Mouse (Mus musculus) midbrain, postnatal 0 days (tissue): ENCODE measurements around the gene Uimc1. TPM values are rescaled to one million over a fixed set of nuclear protein-coding genes. Genes with fewer than 3 reads are reported as not detected.
A peak's percentile ranks its signal among the peaks of the same experiment; 100 is the strongest.

ENCODE experiments used
- ATAC-seq: fragments of 200-750 bp; cut with Nextera tagmentation; 2 replicates; pipeline ENCODE4 v1.8.0; 2017; ENCODE audit warnings: moderate number of reproducible peaks, mild to moderate bottlenecking, moderate TSS enrichment, moderate library complexity; ENCODE audit not compliant: low FRiP score
- DNase-seq: peaks from one replicate; pipeline ENCODE4 v3.0.0-alpha.2; 2015; ENCODE audit warnings: low spot score
- H3K27ac ChIP-seq: fragments of 300-500 bp; sonication (generic); 2 replicates; pipeline ENCODE4 v1.5.1; 2014; ENCODE audit warnings: low read depth, mild to moderate bottlenecking, low read length, mixed read lengths
- H3K27me3 ChIP-seq: fragments of 300-500 bp; sonication (generic); 2 replicates; pipeline ENCODE4 v1.6.1; 2014; ENCODE audit warnings: low read length, control low read depth, mixed read lengths; ENCODE audit not compliant: insufficient read depth
- H3K36me3 ChIP-seq: fragments of 300-500 bp; sonication (generic); 2 replicates; pipeline ENCODE4 v1.6.1; 2014; ENCODE audit warnings: low read length, control low read depth, mixed read lengths; ENCODE audit not compliant: insufficient read depth
- H3K4me1 ChIP-seq: fragments of 300-500 bp; sonication (generic); 2 replicates; pipeline ENCODE4 v1.6.1; 2014; ENCODE audit warnings: mild to moderate bottlenecking, control low read depth, antibody characterized with exemption, low read length, mixed read lengths; ENCODE audit not compliant: insufficient read depth
- H3K4me2 ChIP-seq: fragments of 300-500 bp; sonication (generic); 2 replicates; pipeline ENCODE4 v1.6.1; 2014; ENCODE audit warnings: low read depth, mild to moderate bottlenecking, low read length, mixed read lengths; ENCODE audit not compliant: poor library complexity, severe bottlenecking
- H3K4me3 ChIP-seq: fragments of 300-500 bp; sonication (generic); 2 replicates; pipeline ENCODE4 v1.5.1; 2014; ENCODE audit warnings: low read depth, mild to moderate bottlenecking, low read length, moderate library complexity
- H3K9ac ChIP-seq: fragments of 300-500 bp; sonication (generic); replicated peaks from 2 replicates; pipeline ENCODE4 v1.6.1; 2014; ENCODE audit warnings: mild to moderate bottlenecking, low read length, moderate library complexity, mixed read lengths; ENCODE audit not compliant: poor library complexity, severe bottlenecking
- H3K9me3 ChIP-seq: fragments of 300-500 bp; sonication (generic); 2 replicates; pipeline ENCODE4 v1.6.1; 2016; ENCODE audit warnings: low read length, control low read depth
- CTCF ChIP-seq: IDR thresholded peaks from 2 replicates; pipeline ENCODE4 v1.5.1; 2016; ENCODE audit warnings: antibody characterized with exemption, mild to moderate bottlenecking
- WGBS: fragments of 180-500 bp; shearing (Covaris S2); extraction: QIAGEN DNeasy Blood & Tissue Kit; methylation state at CpG from one replicate; pipeline ENCODE4 v1.1.7; 2014; 5-methylcytosine and 5-hydroxymethylcytosine counted together
- polyA plus RNA-seq: library from polyadenylated mRNA; unstranded; fragments of >200 nt; fragmentation: Nextera tagmentation; extraction: Ambion mirVana; gene quantifications from 2 replicates; pipeline ENCODE4 v1.2.1, GENCODE M21; 2015
- total RNA-seq: library from RNA; depleted of rRNA; stranded (reverse); fragments of >200 nt; gene quantifications from 2 replicates; pipeline ENCODE4 v1.2.3, GENCODE M21; 2014; rRNA removed

Gene Uimc1
- total and polyA plus RNA-seq, 2 experiments from 2014 or later, result 10.5 to 13.3 TPM

GRCm38 (mm10) chr13:54987405-54987804 lies 112.7 kb downstream of the Uimc1 start:
- no peaks in the 10 kb centered on the region for H3K27me3 ChIP-seq
- H3K27ac ChIP-seq, result no peak overlapping the region
- H3K4me2 ChIP-seq, result no peak overlapping the region
- H3K4me1 ChIP-seq, result no peaks in the 10 kb centered on the region
- WGBS, result 50% methylated on average over 9 of the region's 9 CpGs
- no peak overlapping the region for H3K9ac ChIP-seq
- DNase-seq (no peak), ATAC-seq (no peak)
- H3K36me3 ChIP-seq, result peaks cover 16% of the 10 kb centered on the region
- H3K4me3 ChIP-seq, result no peak overlapping the region
- no peak for TF ChIP-seq CTCF
- H3K9me3 ChIP-seq, result no peaks in the 10 kb centered on the region

- H3K4me2 ChIP-seq, result no peak overlapping the region
- no peak overlapping the region for H3K9ac ChIP-seq
- 62% methylated on average over 2 of the region's 2 CpGs for WGBS
- no peak overlapping the region for H3K4me3 ChIP-seq
- no peaks in the 10 kb centered on the region for H3K36me3 ChIP-seq
- H3K27me3 ChIP-seq, result no peaks in the 10 kb centered on the region
- H3K4me1 ChIP-seq, result no peaks in the 10 kb centered on the region
- no peak for DNase-seq
- H3K27ac ChIP-seq, result no peak overlapping the region
- H3K9me3 ChIP-seq, result no peaks in the 10 kb centered on the region
- peak; percentile 53 for TF ChIP-seq CTCF
- no peak for ATAC-seq
Measured at GRCm38 (mm10) chr13:54983614-54984013, 116.5 kb downstream of the Uimc1 start.

DNA sequence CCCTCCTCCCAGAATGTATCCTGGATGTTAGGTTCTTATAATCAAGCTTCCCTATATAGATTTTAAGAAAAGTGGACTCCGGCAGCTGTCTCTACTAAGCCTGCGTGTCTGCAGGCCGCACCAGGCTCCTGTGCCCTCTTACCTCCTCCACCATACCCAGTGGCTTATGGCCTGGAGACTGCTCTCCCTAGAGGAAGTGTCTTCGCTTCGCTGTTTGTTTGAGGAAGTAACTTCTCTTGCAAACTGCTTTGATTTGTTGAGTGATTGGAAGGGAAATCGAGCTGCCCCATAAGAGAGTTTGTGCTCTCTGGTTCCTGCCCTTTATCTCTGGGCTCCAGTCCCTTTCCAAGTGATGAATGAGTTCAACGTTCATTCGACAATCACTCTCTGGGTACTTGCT lies 117.1 kb downstream of the Uimc1 start:
- Histone ChIP-seq H3K36me3 (no peaks in the 10 kb centered on the region), H3K27me3 (no peaks in the 10 kb centered on the region), H3K9ac (no peak overlapping the region), H3K4me3 (no peak overlapping the region), H3K4me1 (0 out of 2 replicates have a peak, but pooled peaks cover 3% of the 10 kb centered on the region), H3K9me3 (no peaks in the 10 kb centered on the region), H3K27ac (no peak overlapping the region), H3K4me2 (no peak overlapping the region)
- TF ChIP-seq CTCF, result no peak
- 86% methylated on average over 8 of the region's 8 CpGs for WGBS
- ATAC-seq, result no peak
- DNase-seq, result no peak

DNA sequence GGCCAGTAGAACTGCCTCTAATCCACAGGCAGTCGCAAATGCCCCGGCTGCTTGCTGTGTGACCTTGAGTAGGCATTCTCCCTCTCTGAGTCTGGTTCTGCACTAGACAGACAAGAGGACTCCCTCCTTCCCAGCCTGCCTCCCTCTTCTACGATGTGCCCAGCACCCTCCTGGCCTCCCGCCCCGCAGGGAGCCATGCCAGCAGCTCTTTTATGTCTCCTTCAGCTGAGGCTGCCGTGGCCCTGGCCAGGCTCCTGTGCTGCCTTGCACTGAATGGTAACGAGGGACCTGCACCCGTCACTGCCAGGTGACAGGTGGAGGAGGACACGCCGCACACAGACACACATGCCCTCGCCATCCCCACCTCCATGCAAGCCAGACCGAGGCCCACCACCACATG lies 119.1 kb downstream of the Uimc1 start:
- ATAC-seq, result no peak
- no peak overlapping the region for H3K9ac ChIP-seq
- H3K27me3 ChIP-seq, result no peaks in the 10 kb centered on the region
- 65% methylated on average over 12 of the region's 12 CpGs for WGBS
- no peaks in the 10 kb centered on the region for H3K9me3 ChIP-seq
- H3K36me3 ChIP-seq, result no peaks in the 10 kb centered on the region
- no peak overlapping the region for H3K4me2 ChIP-seq
- TF ChIP-seq CTCF, result no peak
- H3K4me3 ChIP-seq, result no peak overlapping the region
- no peak overlapping the region for H3K27ac ChIP-seq
- DNase-seq, result no peak
- H3K4me1 ChIP-seq, result 0 out of 2 replicates have a peak, but pooled peaks cover 5% of the 10 kb centered on the region

GRCm38 (mm10) chr13:54978804-54979203 lies 121.3 kb downstream of the Uimc1 start:
- H3K4me1 ChIP-seq, result 0 out of 2 replicates have a peak, but pooled peaks cover 5% of the 10 kb centered on the region
- no peak overlapping the region for H3K27ac ChIP-seq

More at GRCm38 (mm10) chr13:54978804-54979203, 121.3 kb downstream of the Uimc1 start:
- Histone ChIP-seq H3K9ac (0 out of 2 replicates have a peak overlapping the region, but pooled peaks have one; percentile 19), H3K36me3 (no peaks in the 10 kb centered on the region), H3K9me3 (no peaks in the 10 kb centered on the region), H3K27me3 (no peaks in the 10 kb centered on the region), H3K4me2 (no peak overlapping the region), H3K4me3 (no peak overlapping the region)
- WGBS, result 36% methylated on average over 8 of the region's 8 CpGs
- ATAC-seq, result no peak
- DNase-seq, result no peak
- no peak for TF ChIP-seq CTCF

Other genes with a start within 250 kb of the Uimc1 start
- 24.2 and 29.0 TPM in 2 replicates for gene Unc5a, start 150.9 kb downstream of the Uimc1 start, total RNA-seq
- gene Unc5a, start 150.9 kb downstream of the Uimc1 start, polyA plus RNA-seq, result 12.7 and 14.3 TPM in 2 replicates
- 1.0 and 1.7 TPM in 2 replicates for gene Hk3, start 78.9 kb downstream of the Uimc1 start, total RNA-seq
- 0.79 and 0.80 TPM in 2 replicates for gene Hk3, start 78.9 kb downstream of the Uimc1 start, polyA plus RNA-seq
- 32.8 and 36.8 TPM in 2 replicates for gene Zfp346, start 5.0 kb upstream of the Uimc1 start, total RNA-seq
- gene Zfp346, start 5.0 kb upstream of the Uimc1 start, polyA plus RNA-seq, result 24.2 and 24.8 TPM in 2 replicates
- gene Gm17617, start 33.2 kb upstream of the Uimc1 start, total RNA-seq, result not detected in 2 replicates
- not detected in 2 replicates for gene Gm17617, start 33.2 kb upstream of the Uimc1 start, polyA plus RNA-seq
- gene Fgfr4, start 52.3 kb upstream of the Uimc1 start, total RNA-seq, result 0.44 and 0.61 TPM in 2 replicates
- gene Fgfr4, start 52.3 kb upstream of the Uimc1 start, polyA plus RNA-seq, result 0.52 and 0.63 TPM in 2 replicates
- gene Nsd1, start 109.5 kb upstream of the Uimc1 start, total RNA-seq, result 103 and 111 TPM in 2 replicates
- 47.0 and 56.2 TPM in 2 replicates for gene Nsd1, start 109.5 kb upstream of the Uimc1 start, polyA plus RNA-seq
- 208 and 210 TPM in 2 replicates for gene Prelid1, start 220.2 kb upstream of the Uimc1 start, total RNA-seq
- gene Prelid1, start 220.2 kb upstream of the Uimc1 start, polyA plus RNA-seq, result 318 and 326 TPM in 2 replicates
- gene Rab24, start 221.6 kb upstream of the Uimc1 start, total RNA-seq, result 70.0 and 88.1 TPM in 2 replicates
- gene Rab24, start 221.6 kb upstream of the Uimc1 start, polyA plus RNA-seq, result 83.2 and 84.2 TPM in 2 replicates
- gene Mxd3, start 229.5 kb upstream of the Uimc1 start, total RNA-seq, result 6.6 and 7.2 TPM in 2 replicates
- gene Mxd3, start 229.5 kb upstream of the Uimc1 start, polyA plus RNA-seq, result 3.5 and 3.6 TPM in 2 replicates